Mouse (Mus musculus) embryonic facial prominence, embryonic 10.5 days (tissue): ENCODE results near the gene Slc9a4. TPM values are rescaled to one million over a fixed set of nuclear protein-coding genes. Genes with fewer than 3 reads are reported as not detected.
"Not testable (repeated sequence)": the region's sequence is repeated elsewhere in the genome, so short reads cannot be mapped to it uniquely, and the experiment has no call there.

Experiments
- DNase-seq: peaks from one replicate; pipeline ENCODE4 v3.0.0-alpha.2; 2017; ENCODE audit warnings: low spot score
- H3K27ac ChIP-seq: fragments of 300-500 bp; sonication (generic); replicated peaks from 2 replicates; pipeline ENCODE4 v1.5.1; 2016; ENCODE audit warnings: mild to moderate bottlenecking
- H3K27me3 ChIP-seq: fragments of 300-500 bp; sonication (generic); replicated peaks from 2 replicates; pipeline ENCODE4 v1.6.1; 2016; ENCODE audit warnings: low read depth, mild to moderate bottlenecking; ENCODE audit not compliant: poor library complexity, severe bottlenecking
- H3K36me3 ChIP-seq: fragments of 300-500 bp; sonication (generic); replicated peaks from 2 replicates; pipeline ENCODE4 v1.6.1; 2016; ENCODE audit warnings: mild to moderate bottlenecking, moderate library complexity
- H3K4me1 ChIP-seq: fragments of 300-500 bp; sonication (generic); 2 replicates; pipeline ENCODE4 v1.6.1; 2016
- H3K4me3 ChIP-seq: fragments of 300-500 bp; sonication (generic); 2 replicates; pipeline ENCODE4 v1.5.1; 2016; ENCODE audit warnings: mild to moderate bottlenecking, moderate library complexity
- H3K9me3 ChIP-seq: fragments of 300-500 bp; sonication (generic); 2 replicates; pipeline ENCODE4 v1.6.1; 2016; ENCODE audit warnings: mild to moderate bottlenecking
- WGBS: fragments of 180-500 bp; shearing (Covaris S2); methylation state at CpG from one replicate; pipeline ENCODE4 v1.1.7; 2016; 5-methylcytosine and 5-hydroxymethylcytosine counted together
- polyA plus RNA-seq: library from polyadenylated mRNA; unstranded; fragments of >200 nt; fragmentation: Nextera tagmentation; extraction: Ambion mirVana; gene quantifications from 2 replicates; pipeline ENCODE4 v1.2.1, GENCODE M21; 2016

The Slc9a4 gene
- not detected in 2 replicates for polyA plus RNA-seq

DNA sequence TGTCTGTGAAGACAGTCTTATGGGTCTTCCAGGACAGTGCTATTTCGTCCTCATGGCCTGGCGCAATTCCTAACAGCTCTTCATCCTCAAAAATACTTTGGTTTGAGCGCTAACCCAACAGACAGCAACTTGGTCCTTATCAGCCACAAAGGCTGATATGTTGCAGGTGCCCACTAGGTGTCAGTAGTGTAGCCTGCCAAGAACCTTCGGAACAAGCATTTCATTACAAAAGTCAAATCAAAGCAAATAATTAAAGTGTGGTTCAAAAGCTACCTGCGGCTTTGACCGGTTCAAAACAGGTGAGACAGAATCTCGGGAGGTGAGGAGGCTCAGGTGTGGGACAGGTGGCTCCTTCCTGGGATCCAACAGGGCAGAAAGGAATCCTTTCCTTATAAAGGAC, at the start of gene Slc9a4:
TSS of gene Slc9a4 (plus strand) at position 298 of the 400 bp plus-strand sequence.
- no peak within 1 kb of the TSS for H3K4me3 ChIP-seq
- H3K27me3 ChIP-seq, result peaks cover 8% of the 10 kb centered on the region
- WGBS, result 17% methylated on average over 7 of the region's 7 CpGs
- H3K27ac ChIP-seq, result no peak within 1 kb of the TSS
- no peaks in the 10 kb centered on the region for H3K36me3 ChIP-seq
- H3K9me3 ChIP-seq, result no peaks in the 10 kb centered on the region
- H3K4me1 ChIP-seq, result no peaks in the 10 kb centered on the region
- peak; percentile 51 for DNase-seq

GRCm38 (mm10) chr1:40537577-40537976, 42.3 kb upstream of the Slc9a4 start:
- Histone ChIP-seq H3K4me3 (no peak overlapping the region), H3K9me3 (no peaks in the 10 kb centered on the region), H3K4me1 (no peaks in the 10 kb centered on the region), H3K27me3 (no peaks in the 10 kb centered on the region), H3K27ac (no peak overlapping the region), H3K36me3 (no peaks in the 10 kb centered on the region)
- 79% methylated on average over 5 of the region's 5 CpGs for WGBS
- DNase-seq, result no peak

- Histone ChIP-seq H3K9me3 (no peaks in the 10 kb centered on the region), H3K4me3 (no peak overlapping the region), H3K4me1 (no peaks in the 10 kb centered on the region), H3K36me3 (no peaks in the 10 kb centered on the region), H3K27me3 (no peaks in the 10 kb centered on the region), H3K27ac (no peak overlapping the region)
- DNase-seq, result peak; percentile 53
- under 1% methylated on average over 2 of the region's 2 CpGs for WGBS
Observed at GRCm38 (mm10) chr1:40544650-40545049, 35.2 kb upstream of the Slc9a4 start.

DNA sequence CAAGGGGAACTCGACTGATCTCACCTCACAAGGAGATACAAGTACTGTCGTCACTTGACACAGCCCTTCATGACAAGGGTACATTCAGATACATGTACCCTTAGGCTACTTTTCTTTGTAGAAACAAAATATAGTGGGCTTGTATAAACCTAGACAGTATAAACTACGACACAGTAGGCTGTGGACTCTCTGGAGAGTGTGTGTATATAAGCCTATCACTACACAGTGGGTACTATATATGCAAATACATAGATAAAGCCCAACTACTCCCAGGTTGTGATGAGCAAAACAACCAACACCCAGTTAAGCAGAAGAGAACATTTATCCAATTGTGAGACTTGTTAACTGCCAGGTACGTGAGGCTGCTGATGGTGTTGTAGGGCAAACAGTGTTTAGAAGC, 33.2 kb upstream of the Slc9a4 start:
- no peaks in the 10 kb centered on the region for H3K36me3 ChIP-seq
- no peak overlapping the region for H3K27ac ChIP-seq
- no peaks in the 10 kb centered on the region for H3K27me3 ChIP-seq
- no peaks in the 10 kb centered on the region for H3K4me1 ChIP-seq
- H3K4me3 ChIP-seq, result no peak overlapping the region
- no peaks in the 10 kb centered on the region for H3K9me3 ChIP-seq
- WGBS, result 83% methylated on average over 4 of the region's 4 CpGs
- no peak for DNase-seq

DNA sequence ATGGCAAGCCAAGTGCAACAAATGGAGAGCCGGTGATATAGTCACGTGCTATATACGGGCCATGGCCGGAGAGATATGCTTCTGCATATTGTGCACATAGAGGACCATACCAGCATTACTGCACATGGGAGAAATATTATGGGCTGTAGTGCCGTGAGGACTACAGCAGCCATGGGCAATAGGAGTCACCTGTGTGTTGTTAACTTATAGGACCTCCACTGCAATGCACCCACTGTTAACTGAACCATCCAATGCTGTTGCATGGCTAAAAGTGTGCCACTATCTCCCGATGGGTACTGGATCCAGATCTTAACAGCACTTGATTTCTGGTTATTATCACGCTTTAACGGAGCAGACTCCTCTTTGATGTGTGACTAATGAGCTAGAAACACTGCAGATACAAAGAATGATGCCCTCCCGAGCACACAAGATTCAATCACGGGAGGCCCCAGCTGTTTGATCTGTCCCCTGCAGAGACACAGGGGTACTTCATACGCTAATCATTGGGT, 32.8 kb upstream of the Slc9a4 start:
- Histone ChIP-seq H3K36me3 (no peaks in the 10 kb centered on the region), H3K27me3 (no peaks in the 10 kb centered on the region), H3K27ac (no peak overlapping the region), H3K4me1 (no peaks in the 10 kb centered on the region), H3K4me3 (no peak overlapping the region), H3K9me3 (no peaks in the 10 kb centered on the region)
- DNase-seq, result no peak
- WGBS, result 78% methylated on average over 11 of the region's 11 CpGs

DNA sequence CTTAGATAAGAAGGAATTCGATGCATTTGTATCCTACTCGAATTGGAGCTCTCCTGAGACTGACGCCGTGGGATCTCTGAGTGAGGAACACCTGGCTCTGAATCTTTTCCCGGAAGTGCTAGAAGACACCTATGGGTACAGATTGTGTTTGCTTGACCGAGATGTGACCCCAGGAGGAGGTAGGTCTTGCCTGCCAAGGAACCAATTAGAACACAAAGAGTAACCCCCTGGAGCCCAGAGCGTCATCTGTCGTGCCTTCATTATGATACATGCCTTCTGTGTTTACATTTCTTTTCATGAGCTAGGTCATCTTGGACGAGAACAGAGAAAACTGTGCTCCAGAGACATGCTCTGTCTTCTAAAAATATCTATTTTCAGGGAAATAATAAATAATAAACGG, 32.1 kb upstream of the Slc9a4 start:
- no peaks in the 10 kb centered on the region for H3K27me3 ChIP-seq
- DNase-seq, result no peak

DNA sequence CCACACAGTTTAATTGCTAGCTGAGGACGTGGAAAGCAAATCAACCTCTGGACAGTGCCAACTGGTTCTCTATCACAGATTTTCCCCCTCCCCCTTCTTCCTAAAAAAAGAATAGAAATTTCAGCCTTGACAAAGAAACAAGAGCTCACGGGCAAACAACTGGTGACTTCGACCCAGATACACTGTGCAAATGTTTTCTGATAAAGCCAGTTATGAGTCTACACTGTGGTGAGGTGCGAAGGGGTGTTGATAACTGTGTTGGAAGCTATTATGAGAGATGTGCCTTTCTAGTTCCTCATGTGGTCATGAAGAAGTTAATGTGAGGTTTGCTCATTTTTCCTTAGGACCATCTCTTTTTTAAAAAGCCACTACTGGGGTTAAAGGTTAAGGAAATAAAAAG, 10.5 kb upstream of the Slc9a4 start:
- no peaks in the 10 kb centered on the region for H3K4me1 ChIP-seq
- H3K36me3 ChIP-seq, result no peaks in the 10 kb centered on the region
- 88% methylated on average over 4 of the region's 4 CpGs for WGBS
- no peak overlapping the region for H3K27ac ChIP-seq
- H3K4me3 ChIP-seq, result no peak overlapping the region
- DNase-seq, result no peak
- H3K27me3 ChIP-seq, result no peaks in the 10 kb centered on the region
- no peaks in the 10 kb centered on the region for H3K9me3 ChIP-seq

More for the DNA sequence above, 32.1 kb upstream of the Slc9a4 start:
- 72% methylated on average over 10 of the region's 10 CpGs for WGBS
- Histone ChIP-seq H3K36me3 (no peaks in the 10 kb centered on the region), H3K4me3 (no peak overlapping the region), H3K4me1 (no peaks in the 10 kb centered on the region), H3K9me3 (no peaks in the 10 kb centered on the region), H3K27ac (no peak overlapping the region)

DNA sequence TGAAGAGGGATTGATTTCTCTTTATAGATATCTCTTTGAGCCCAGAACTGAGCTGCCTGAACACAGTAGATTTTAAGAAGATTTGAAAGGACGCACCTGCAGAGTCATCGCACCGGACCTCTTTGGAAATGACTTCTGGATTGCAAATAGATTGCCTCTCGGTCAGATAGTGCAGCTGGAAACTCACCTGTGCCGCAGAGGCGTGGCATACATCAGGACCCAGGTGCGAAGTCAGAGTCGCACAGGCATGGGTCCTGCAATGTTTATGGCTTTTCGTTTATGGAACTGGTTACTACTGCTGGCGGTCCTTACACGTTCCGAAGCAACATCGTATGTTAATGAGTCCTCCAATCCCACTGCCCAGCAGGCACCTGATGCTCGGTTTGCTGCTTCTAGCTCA, 388 bp downstream of the Slc9a4 start:
- Histone ChIP-seq H3K27ac (no peak overlapping the region), H3K9me3 (no peaks in the 10 kb centered on the region), H3K4me3 (no peak overlapping the region), H3K27me3 (peaks cover 8% of the 10 kb centered on the region), H3K36me3 (no peaks in the 10 kb centered on the region), H3K4me1 (no peaks in the 10 kb centered on the region)
- DNase-seq, result no peak
- 72% methylated on average over 14 of the region's 14 CpGs for WGBS

DNA sequence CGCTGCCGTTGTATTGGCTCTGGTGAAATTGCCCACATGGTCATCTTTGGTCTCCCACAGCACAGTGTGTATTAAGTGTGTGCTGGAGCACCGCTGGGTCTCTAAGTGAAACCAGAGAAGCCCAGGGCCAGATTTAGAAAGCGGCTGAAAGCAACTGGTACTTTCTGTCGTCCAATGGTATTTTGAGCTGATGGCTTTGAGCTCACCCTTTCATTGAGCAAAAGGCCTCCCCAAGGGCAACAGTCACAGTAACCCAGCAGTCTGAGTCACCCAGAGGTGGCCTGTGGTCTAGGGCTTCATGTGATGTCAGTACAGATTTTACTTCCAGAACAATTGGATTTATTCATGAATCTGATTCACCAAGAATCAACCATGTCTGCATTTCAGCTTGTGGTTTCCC, 6.9 kb downstream of the Slc9a4 start:
- Histone ChIP-seq H3K27me3 (no peaks in the 10 kb centered on the region), H3K36me3 (no peaks in the 10 kb centered on the region), H3K27ac (no peak overlapping the region), H3K4me3 (no peak overlapping the region), H3K9me3 (no peaks in the 10 kb centered on the region; the same call in 1 of the 2 replicates), H3K4me1 (no peaks in the 10 kb centered on the region)
- no peak for DNase-seq
- 77% methylated on average over 5 of the region's 5 CpGs for WGBS

DNA sequence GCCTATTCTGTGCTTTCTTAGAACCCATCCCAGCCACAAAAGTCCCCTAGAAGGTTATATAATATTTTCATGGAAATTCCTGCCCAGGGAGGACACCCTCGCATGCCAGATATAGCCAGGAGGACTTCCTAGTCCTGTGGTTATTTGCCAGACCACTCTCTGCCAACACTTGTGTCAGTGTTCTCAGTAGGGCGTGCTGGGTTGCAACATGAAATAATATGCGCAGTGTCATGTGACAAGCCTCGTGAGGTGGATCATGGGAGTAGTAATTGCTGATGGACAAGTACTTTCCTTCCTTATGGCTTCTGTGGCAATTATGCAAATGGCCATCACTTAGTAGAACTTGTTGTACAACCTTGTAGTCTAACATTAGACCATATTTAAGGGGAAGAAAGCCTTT, 11.1 kb downstream of the Slc9a4 start:
- no peaks in the 10 kb centered on the region for H3K36me3 ChIP-seq
- H3K4me3 ChIP-seq, result no peak overlapping the region
- DNase-seq, result no peak
- H3K9me3 ChIP-seq, result no peaks in the 10 kb centered on the region; the same call in 1 of the 2 replicates
- WGBS, result 91% methylated on average over 4 of the region's 4 CpGs
- H3K27me3 ChIP-seq, result no peaks in the 10 kb centered on the region
- H3K27ac ChIP-seq, result no peak overlapping the region
- H3K4me1 ChIP-seq, result no peaks in the 10 kb centered on the region

- WGBS, result 67% methylated on average over 5 of the region's 5 CpGs
- no peak for DNase-seq
Observed at GRCm38 (mm10) chr1:40597822-40598221, 17.9 kb downstream of the Slc9a4 start.

DNA sequence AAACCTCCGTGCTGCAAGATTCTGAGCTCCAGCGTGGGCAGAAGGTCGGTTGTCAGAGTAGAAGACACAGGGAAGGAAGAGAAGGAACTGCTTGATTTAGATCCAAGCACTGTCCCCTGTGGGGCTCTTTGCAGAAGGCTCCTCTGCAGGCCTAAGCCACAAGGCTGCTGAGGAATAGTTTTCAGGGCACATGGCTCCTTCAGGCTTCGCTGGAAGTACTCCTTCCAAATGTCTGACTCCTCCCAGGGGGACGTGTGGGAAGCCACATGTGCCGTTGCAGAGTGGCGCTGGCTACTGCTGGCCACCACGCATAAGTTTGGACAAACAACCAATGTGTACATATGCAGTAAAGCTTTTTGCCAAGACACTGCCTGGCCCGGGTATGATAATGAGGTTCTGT, 19.8 kb downstream of the Slc9a4 start:
- DNase-seq, H3K9me3 ChIP-seq, H3K27ac ChIP-seq, H3K4me1 ChIP-seq, H3K36me3 ChIP-seq, H3K27me3 ChIP-seq, H3K4me3 ChIP-seq: not testable (repeated sequence)
- 90% methylated on average over 9 of the region's 9 CpGs for WGBS

More at GRCm38 (mm10) chr1:40597822-40598221, 17.9 kb downstream of the Slc9a4 start:
- Histone ChIP-seq H3K4me3 (no peak overlapping the region), H3K4me1 (no peaks in the 10 kb centered on the region), H3K9me3 (no peaks in the 10 kb centered on the region), H3K36me3 (no peaks in the 10 kb centered on the region), H3K27ac (no peak overlapping the region), H3K27me3 (no peaks in the 10 kb centered on the region)

- 88% methylated on average over 25 of the region's 25 CpGs for WGBS
- no peak for DNase-seq
- Histone ChIP-seq H3K9me3 (no peaks in the 10 kb centered on the region), H3K4me3 (no peak overlapping the region), H3K27me3 (no peaks in the 10 kb centered on the region), H3K27ac (no peak overlapping the region), H3K4me1 (no peaks in the 10 kb centered on the region), H3K36me3 (no peaks in the 10 kb centered on the region)
Observed at GRCm38 (mm10) chr1:40600394-40601327, 20.8 kb downstream of the Slc9a4 start.
